Mouse (Mus musculus) stomach, postnatal 0 days (tissue): ENCODE measurements around the gene Tfcp2l1.

Source experiments
- CTCF ChIP-seq: IDR thresholded peaks from 2 replicates; pipeline ENCODE4 v1.5.1; 2016; ENCODE audit warnings: antibody characterized with exemption, low read depth, mild to moderate bottlenecking, moderate library complexity
- EP300 ChIP-seq: optimal IDR thresholded peaks from 2 replicates; pipeline ENCODE3; 2016; ENCODE audit warnings: antibody characterized with exemption

DNA sequence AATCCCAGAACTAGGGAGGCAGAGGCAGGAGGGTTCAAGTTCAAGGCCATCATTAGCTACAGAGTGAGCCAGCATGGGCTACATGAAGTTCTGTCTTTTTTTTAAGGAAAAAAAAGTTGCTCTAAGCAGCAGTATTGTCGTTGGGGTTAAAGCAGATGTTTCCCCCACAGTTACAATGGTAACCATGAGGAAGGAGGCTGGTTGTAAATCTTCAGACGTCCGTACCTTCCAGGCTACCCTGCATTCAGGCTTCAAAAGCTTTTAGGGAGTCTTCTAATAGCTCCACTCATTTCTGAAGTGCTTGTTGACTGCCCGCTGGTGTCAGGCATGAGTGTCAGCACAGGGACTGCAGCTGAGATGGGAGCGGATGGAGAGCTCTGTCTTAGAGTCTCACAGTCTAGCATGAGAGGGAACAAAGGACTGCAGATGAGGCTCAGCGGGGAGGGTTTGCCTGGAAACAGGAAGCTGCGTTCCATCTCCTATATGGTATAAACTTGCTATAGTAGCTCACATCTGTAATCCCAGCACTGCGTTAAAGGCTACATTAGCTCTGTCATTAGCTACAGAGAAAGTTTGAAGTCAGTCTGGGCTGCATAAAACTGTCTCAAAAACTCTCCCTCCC is 92.8 kb downstream of the Tfcp2l1 start:
- TF ChIP-seq CTCF (no peak), EP300 (no peak)
